Mouse (Mus musculus) liver, embryonic 14.5 days (tissue): Measurements from ENCODE around the gene Trappc2l.

Experiments
- CTCF ChIP-seq: IDR thresholded peaks from 2 replicates; pipeline ENCODE4 v1.5.1; 2016; ENCODE audit warnings: antibody characterized with exemption, low read depth, control low read depth
- EP300 ChIP-seq: IDR thresholded peaks from 2 replicates; pipeline ENCODE4 v1.6.1; 2016; ENCODE audit warnings: antibody characterized with exemption, low read depth

GRCm38 (mm10) chr8:122629388-122629787 lies 17.9 kb downstream of the Trappc2l start:
- TF ChIP-seq EP300, result no peak
- no peak for TF ChIP-seq CTCF
